Mouse (Mus musculus) CD4-positive helper T cell, adult 2 months (primary cell): ENCODE measurements around the gene Cbx3.

ENCODE experiments used
- DNase-seq: peaks from one replicate; pipeline ENCODE4 v3.0.0-alpha.2; 2012; ENCODE audit warnings: low read depth, missing footprints, low spot score

The Cbx3 gene

GRCm38 (mm10) chr6:51470311-51471178 is at the start of gene Cbx3:
Gene Cbx3 (plus strand): TSS chr6:51470360.
- DNase-seq = peak; percentile 93

GRCm38 (mm10) chr6:51423466-51424122 is 46.6 kb upstream of the Cbx3 start:
- DNase-seq = no peak

- DNase-seq = no peak
Observed at GRCm38 (mm10) chr6:51424537-51424936, 45.6 kb upstream of the Cbx3 start.

GRCm38 (mm10) chr6:51432535-51433397 is 37.4 kb upstream of the Cbx3 start, which contains the start of gene Nfe2l3:
Gene Nfe2l3 (plus strand): TSS chr6:51432670.
- peak; percentile 71 for DNase-seq

- DNase-seq = no peak
Observed at GRCm38 (mm10) chr6:51434270-51434669, 35.9 kb upstream of the Cbx3 start.

- no peak for DNase-seq
Observed at GRCm38 (mm10) chr6:51437665-51438064, 32.5 kb upstream of the Cbx3 start.

GRCm38 (mm10) chr6:51438826-51439330 is 31.3 kb upstream of the Cbx3 start:
- DNase-seq = no peak

GRCm38 (mm10) chr6:51442191-51442835 is 27.8 kb upstream of the Cbx3 start:
- DNase-seq = peak; percentile 58

GRCm38 (mm10) chr6:51452927-51453503 is 17.1 kb upstream of the Cbx3 start:
- DNase-seq = no peak

GRCm38 (mm10) chr6:51454949-51455348 is 15.2 kb upstream of the Cbx3 start:
- no peak for DNase-seq

- no peak for DNase-seq
Observed at GRCm38 (mm10) chr6:51456198-51456597, 14.0 kb upstream of the Cbx3 start.

- no peak for DNase-seq
Observed at GRCm38 (mm10) chr6:51457283-51457682, 12.9 kb upstream of the Cbx3 start.

GRCm38 (mm10) chr6:51457770-51458387 is 12.3 kb upstream of the Cbx3 start:
- DNase-seq = no peak

GRCm38 (mm10) chr6:51458925-51459312 is 11.2 kb upstream of the Cbx3 start:
- peak; percentile 38 for DNase-seq

- DNase-seq = peak; percentile 34
Observed at GRCm38 (mm10) chr6:51459313-51460020, 10.7 kb upstream of the Cbx3 start.

GRCm38 (mm10) chr6:51460021-51460360 is 10.2 kb upstream of the Cbx3 start:
- peak; percentile 44 for DNase-seq

- no peak for DNase-seq
Observed at GRCm38 (mm10) chr6:51460363-51460762, 9.8 kb upstream of the Cbx3 start.

GRCm38 (mm10) chr6:51467649-51468048 is 2.5 kb upstream of the Cbx3 start:
- DNase-seq = peak; percentile 48

GRCm38 (mm10) chr6:51468891-51469561 is 1.1 kb upstream of the Cbx3 start:
- peak; percentile 91 for DNase-seq
